Mouse (Mus musculus) layer of hippocampus, postnatal 25 days (tissue): ENCODE data around the gene Akr1b8. TPM values are rescaled to one million over a fixed set of nuclear protein-coding genes. Genes with fewer than 3 reads are reported as not detected.
A peak's percentile ranks its signal among the peaks of the same experiment; 100 is the strongest.
"Not testable (repeated sequence)": the region's sequence is repeated elsewhere in the genome, so short reads cannot be mapped to it uniquely, and the experiment has no call there.

Experiments
- DNase-seq, 2 experiments: peaks; one replicate each; pipeline ENCODE4 v3.0.0; 2022; ENCODE audit warnings: mixed read lengths in 2 of 2, low spot score in 1 of 2; ENCODE audit errors: extremely low spot score in 1 of 2
- total RNA-seq, 2 experiments: library from RNA; stranded (reverse); gene quantifications; 2 replicates each; pipeline ENCODE4 v1.2.3; 2021

Gene Akr1b8
- under 1 TPM; 0.45 to 0.64 TPM for total RNA-seq

GRCm38 (mm10) chr6:34353658-34354353, at the start of gene Akr1b8:
Akr1b8 (plus strand) TSS chr6:34354119.
- DNase-seq, result no peak

- DNase-seq, result no peak
Measured at GRCm38 (mm10) chr6:34304675-34305241, 49.2 kb upstream of the Akr1b8 start.

- no peak for DNase-seq
Measured at GRCm38 (mm10) chr6:34306797-34307196, 47.1 kb upstream of the Akr1b8 start.

- DNase-seq, result no peak
Measured at GRCm38 (mm10) chr6:34309526-34309925, 44.4 kb upstream of the Akr1b8 start.

GRCm38 (mm10) chr6:34310023-34310595, 43.8 kb upstream of the Akr1b8 start:
- no peak for DNase-seq

- DNase-seq, result no peak
Measured at GRCm38 (mm10) chr6:34313386-34313785, 40.5 kb upstream of the Akr1b8 start.

GRCm38 (mm10) chr6:34313921-34314320, 40.0 kb upstream of the Akr1b8 start:
- DNase-seq, result no peak

- DNase-seq, result peak; percentile 66 to 68
Measured at GRCm38 (mm10) chr6:34316854-34317771, 36.8 kb upstream of the Akr1b8 start, which contains the start of gene Akr1b3. Akr1b3 (minus strand) TSS chr6:34317478.

- no peak for DNase-seq
Measured at GRCm38 (mm10) chr6:34318172-34318571, 35.7 kb upstream of the Akr1b8 start.

- DNase-seq, result no peak
Measured at GRCm38 (mm10) chr6:34318636-34319035, 35.3 kb upstream of the Akr1b8 start.

- DNase-seq, result no peak
Measured at GRCm38 (mm10) chr6:34322121-34322520, 31.8 kb upstream of the Akr1b8 start.

GRCm38 (mm10) chr6:34331379-34331778, 22.5 kb upstream of the Akr1b8 start:
- DNase-seq, result no peak

GRCm38 (mm10) chr6:34331804-34332203, 22.1 kb upstream of the Akr1b8 start:
- not testable (repeated sequence) for DNase-seq

GRCm38 (mm10) chr6:34334673-34335072, 19.2 kb upstream of the Akr1b8 start:
- DNase-seq, result no peak

- DNase-seq, result no peak
Measured at GRCm38 (mm10) chr6:34337799-34338198, 16.1 kb upstream of the Akr1b8 start.

- DNase-seq, result no peak
Measured at GRCm38 (mm10) chr6:34341991-34342390, 11.9 kb upstream of the Akr1b8 start.

GRCm38 (mm10) chr6:34342476-34342875, 11.4 kb upstream of the Akr1b8 start:
- DNase-seq, result no peak

GRCm38 (mm10) chr6:34343426-34343825, 10.5 kb upstream of the Akr1b8 start:
- DNase-seq, result no peak

GRCm38 (mm10) chr6:34344135-34344850, 9.6 kb upstream of the Akr1b8 start:
- DNase-seq, result no peak

GRCm38 (mm10) chr6:34344935-34345334, 9.0 kb upstream of the Akr1b8 start:
- DNase-seq, result no peak
